Mouse (Mus musculus) brain, embryonic 18.5 days (tissue): ENCODE results near the gene Pcdh11x.
"Not testable (repeated sequence)": the region's sequence is repeated elsewhere in the genome, so short reads cannot be mapped to it uniquely, and the experiment has no call there.

Experiments used
- DNase-seq: peaks from one replicate; pipeline ENCODE4 v3.0.0-alpha.2; 2012; ENCODE audit warnings: low read depth, low spot score

Pcdh11x gene

DNA sequence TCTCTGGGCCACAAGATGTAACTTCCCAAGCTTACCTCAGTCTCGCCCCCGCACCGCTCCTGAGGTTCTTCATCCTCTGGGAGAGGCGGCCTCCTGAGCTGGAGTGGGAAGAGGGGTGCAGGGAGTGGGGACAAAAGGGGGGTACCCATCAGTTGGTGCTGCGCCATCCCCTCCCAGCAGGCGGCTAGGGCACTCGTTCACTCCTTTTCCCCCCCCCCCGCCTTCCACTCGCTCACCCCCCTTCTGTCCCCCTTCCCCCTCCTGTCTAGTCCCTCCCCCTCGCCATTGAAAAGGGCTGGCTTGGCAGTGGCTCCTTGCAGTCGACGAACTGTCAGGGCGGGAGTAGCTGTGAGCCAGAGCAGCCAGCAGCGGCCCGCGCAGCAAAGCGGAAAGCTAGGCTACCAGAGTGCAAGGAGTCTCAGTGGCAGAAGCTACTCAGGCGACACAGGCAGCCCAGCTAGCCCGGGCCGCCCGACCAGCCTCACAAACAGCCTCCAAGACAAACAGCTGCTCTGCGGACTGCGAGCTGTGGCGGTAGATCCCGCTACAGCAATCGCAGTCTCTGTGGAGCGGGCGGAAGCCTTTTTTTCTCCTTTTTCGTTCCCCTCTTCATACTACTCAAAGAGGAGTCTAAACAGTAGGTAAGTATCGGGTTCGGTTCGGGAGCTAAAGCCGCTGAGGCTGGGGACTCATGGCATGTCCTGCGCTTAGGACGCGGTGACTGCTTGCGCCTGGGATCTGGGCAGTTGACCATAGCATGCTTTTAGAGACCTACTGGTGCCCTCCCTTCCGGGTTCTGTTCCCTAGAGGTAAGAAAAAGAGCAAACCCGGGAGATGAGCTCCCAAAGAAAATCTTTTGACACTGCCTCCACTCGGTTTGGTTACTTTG is at the start of gene Pcdh11x:
Gene Pcdh11x (plus strand): TSS at position 249 of the 889 bp plus-strand sequence.
- no peak for DNase-seq

DNA sequence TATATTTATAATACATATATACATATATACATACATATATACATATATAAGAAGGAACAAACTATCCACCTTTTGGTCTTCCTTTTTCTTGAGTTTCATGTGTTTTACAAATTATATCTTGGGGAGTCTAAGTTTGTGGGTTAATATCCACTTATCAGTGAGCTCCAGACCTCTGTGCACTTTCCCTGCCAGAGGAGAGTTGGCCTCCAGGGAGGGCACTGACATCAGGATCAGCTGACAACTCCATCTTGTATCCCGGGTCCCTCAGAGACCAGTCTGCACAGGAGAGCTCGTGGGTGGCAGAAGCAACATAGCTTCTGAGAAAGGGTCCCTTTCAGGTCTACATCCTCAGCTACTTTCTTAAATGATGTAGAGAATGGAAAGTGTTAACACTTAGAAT is 30.0 kb upstream of the Pcdh11x start:
- DNase-seq: no peak

DNA sequence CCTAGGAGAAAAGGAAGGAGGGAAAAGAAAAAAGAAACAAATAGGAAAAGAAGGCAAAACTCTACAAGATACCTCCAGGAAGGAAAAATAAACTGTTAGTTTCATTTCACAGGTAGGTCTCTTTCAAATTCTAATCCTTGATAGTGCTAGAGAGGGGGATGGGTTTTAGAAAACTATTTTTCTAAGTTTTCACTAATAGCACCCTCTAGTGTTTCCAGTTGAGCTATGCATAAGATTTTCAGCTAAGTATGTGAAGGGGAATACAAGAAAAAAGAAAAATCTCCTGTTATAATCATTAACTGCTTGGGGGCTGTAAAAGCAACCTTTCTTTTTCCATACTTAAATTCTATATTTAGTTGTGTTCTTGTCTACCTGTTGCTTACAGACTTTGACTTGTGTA is 4.5 kb upstream of the Pcdh11x start:
- DNase-seq: no peak

DNA sequence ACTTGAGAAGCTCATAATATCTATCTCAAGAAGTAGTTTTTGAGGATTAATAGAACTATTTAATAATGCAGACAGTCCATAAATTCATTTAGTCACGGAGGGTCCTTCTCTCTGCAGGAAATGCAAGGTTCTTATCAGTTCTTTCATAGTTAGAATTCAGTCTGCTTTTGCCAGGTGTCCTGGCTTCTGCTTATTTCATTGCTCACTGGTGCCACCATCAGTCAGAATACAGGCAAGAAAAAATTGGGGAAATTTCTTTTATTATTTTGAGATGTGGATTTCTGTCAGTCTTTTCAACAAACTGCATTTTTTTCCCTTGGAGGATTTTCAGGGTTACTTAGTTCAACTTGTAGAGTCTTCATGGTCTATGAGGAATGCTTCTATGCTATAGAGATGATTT is 2.6 kb upstream of the Pcdh11x start:
- no peak for DNase-seq

DNA sequence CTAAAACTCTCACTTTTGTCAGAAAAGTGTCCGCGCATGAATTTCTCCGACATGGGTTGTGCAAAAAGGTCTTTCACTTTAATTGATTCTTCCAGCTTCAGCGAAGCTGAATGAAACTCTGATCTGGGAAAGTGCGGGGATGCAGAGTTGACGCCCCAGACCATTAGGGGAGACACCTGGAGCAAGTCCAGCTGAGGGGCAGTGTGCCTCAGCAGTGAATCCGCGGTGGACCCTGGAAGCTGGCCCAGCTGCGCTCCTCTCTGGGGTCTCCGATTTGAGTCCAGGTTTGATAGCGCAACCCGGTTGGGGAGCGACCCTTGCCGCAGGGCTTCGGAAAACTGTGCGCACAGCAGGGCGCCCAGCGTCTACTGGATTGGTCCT is 831 bp downstream of the Pcdh11x start:
- DNase-seq: no peak

DNA sequence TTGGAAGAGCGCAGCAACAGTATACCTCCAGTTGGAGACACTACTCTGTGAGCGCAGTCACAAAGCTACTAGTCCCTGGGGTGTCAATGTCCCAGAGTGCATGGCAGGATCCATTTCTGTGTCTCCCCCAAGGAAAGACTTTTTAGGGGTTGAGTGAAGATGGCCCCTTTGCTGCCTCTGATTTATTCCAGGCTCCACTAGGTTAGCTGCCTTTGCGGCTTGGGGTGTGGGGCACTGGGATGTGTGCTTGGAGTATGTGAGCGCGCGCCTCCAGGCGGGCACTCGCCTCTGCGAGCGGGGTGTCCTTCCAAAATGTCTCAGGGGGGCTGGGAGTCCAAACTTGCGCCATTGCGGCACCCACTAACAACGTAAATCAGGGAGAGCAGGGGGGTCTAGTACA is 1.6 kb downstream of the Pcdh11x start:
- DNase-seq: no peak

DNA sequence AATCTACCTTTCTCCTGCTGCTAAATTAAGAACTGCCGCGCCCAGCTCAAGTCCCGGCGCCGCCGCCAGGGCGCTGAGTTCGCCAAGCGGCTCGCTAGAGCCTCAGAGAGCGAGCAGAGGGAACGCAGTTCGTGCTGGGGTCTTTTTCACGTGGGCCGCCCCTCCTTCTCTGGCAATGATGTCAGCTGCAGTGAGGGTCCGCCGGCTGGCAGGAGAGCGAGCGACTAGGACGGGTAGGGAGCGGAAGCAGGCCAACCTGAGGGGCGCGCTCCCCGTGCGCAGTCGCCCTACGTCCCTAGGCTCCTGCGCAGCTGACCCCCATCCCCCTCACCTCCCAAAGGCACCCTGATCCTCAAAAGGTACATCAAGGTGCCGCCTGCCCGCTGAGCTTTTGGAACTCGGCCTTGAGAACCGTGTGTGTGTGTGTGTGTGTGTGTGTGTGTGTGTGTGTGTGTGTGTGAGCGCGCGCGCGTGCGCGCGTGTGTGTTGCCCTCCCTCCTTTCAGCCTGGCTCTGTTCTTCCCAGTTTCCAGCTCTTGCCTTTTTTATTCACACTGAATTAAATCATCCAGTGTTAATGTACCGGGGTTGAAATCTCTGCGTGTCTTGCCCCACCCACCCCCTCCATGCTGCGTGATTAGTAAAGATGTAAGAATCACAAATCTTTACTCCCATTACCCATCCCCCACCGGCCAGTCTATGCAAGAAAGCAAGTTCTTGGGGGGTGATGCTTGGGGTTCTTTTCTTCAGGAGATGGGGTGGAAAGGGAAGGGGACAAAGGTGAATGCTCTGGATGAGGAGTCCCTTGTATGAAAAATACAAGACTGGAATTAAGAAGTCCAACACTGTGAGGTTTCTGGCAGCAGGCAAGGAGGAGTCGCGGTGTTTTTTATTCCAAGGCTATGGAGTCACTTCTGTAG is 3.0 kb downstream of the Pcdh11x start:
- DNase-seq: no peak

DNA sequence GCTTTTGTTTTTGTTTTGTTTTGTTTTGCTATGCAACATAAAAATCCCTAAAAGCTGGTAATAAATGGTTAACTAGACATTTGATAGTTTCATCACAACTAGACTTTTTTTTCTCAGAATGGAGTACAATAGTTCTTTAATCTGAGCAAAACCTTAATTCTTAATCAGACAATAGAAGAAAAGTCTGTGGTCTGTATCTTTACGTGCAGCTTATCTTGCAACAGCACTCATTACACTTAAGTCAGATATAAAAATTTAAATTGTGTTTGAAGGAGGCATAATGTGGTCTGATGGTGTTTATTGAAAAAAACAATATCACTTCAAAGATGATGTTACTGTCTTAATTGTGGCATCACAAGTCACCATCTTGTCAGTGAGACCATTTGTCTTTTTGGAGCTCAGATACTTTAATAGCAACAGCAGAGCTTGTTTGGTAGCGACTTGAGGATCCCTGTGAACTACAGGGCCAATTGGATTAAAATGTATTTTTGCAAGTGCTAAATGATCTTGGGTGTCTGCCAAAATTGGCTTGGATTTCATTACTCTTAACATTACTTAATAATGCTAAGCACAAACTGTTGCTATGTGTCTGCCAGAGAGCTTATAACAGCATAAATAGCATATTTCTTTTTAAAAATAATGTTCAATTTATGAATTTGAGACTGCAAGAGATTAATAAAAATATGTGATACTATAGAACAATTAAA is 11.6 kb downstream of the Pcdh11x start:
- DNase-seq: no peak

DNA sequence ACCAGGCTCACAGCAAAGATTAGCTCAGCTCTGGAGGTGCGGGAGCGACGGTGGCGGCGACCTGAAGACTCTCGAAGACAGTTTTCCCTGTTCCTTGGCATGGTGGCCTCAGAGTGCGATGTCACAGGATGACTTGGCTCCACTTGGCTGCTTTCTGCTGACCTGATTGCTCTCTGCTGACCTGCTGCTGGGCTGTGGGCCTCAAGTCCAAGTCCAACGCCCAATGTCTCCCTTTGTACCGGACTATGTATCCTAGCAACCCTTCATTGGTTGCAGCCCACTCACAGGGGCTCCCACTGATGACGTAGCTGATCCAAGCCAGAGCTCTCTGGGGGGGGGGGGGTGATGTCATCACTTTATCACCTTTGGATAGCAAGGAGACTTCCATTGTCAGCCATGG is 22.9 kb downstream of the Pcdh11x start, which contains the start of gene H2afb3:
Gene H2afb3 (minus strand): TSS at position 101 of the 400 bp plus-strand sequence.
- DNase-seq: not testable (repeated sequence)

DNA sequence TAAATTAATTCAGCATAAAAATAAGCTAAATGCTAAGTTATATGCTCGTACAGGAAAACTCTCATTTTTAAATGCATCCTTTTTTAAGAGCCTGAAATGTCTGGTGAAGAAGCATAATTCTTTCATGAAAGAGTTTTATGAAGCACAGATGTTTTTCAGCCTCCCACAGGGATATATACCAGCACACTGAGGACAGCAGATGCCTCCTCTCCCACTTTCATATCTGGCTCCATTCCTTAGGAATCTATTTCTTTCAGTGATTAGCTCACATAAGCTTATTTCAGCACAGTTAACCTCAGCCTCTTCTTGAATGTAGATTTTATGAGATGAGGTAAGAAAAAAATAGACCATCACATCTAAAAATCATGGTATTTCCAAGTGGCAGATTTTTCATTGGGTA is 176.2 kb downstream of the Pcdh11x start:
- no peak for DNase-seq

DNA sequence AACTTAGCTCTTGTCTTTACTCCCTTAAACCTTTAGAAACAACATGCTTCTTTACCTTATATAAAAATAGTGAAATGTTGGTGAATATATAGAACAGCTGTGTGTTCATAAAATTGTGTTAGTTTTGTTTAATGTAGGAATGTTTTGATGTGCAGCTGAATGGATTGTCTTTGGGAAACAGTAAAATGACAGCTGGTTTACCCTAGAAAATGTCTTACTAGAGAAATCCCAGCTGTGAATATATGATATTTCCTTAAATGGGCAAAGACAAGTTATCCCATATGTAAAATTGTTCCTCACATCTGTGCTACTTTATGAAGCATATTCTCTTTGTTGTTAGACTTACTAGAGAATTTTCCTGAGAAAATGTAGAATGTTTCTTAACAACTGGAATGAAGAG is 196.4 kb downstream of the Pcdh11x start:
- no peak for DNase-seq

DNA sequence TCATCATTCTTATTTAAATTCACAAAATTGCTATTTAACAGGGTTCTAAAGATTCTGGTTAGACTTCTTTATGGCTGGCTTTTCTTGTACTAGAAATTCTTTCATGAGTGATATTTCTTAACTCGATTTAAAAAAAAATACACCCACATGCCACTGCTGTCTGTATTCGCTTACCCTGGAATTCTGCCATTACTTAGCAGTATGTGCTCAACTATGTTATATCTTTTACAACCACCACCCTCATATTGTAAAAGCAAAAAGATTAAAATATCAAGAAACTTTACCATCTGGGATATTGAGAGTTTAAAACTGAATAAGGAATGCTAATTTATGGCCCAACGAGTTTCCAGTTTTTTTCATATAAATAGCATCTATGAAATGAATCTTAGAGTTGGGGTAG is 234.9 kb downstream of the Pcdh11x start:
- no peak for DNase-seq

DNA sequence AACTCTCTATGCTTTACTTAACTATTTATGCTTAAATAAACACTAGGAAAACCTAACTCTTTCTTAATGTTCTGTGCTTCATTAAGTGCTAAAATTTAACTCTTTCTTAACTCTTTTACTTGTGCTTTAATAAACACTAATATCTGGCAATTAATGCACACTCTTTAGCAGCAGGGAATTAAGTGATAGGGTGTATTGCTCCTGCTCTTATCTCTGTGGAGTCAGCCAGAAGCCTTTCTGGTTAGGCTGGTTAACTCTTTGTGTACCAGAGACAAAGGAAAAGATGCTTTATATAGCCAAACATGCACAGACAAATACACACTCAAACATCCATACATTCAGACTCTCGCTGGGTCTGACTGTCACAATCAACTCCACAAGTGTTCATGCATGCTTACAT is 309.2 kb downstream of the Pcdh11x start:
- no peak for DNase-seq

DNA sequence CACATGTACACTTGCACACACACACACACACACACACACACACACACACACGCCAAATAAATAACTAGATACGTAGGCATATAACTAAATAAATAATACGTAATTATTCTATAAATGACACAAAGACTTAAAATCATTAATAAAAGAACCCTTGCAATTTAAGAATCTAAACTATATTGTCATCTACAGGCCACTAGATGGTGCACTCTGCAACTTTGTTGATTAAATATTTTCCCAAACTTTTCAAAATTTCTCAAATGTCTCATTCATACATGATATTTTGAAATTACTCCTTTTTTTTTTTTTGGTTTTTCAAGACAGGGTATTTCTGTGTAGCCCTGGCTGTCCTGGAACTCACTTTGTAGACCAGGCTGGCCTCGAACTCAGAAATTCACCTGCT is 328.4 kb downstream of the Pcdh11x start:
- DNase-seq: no peak

DNA sequence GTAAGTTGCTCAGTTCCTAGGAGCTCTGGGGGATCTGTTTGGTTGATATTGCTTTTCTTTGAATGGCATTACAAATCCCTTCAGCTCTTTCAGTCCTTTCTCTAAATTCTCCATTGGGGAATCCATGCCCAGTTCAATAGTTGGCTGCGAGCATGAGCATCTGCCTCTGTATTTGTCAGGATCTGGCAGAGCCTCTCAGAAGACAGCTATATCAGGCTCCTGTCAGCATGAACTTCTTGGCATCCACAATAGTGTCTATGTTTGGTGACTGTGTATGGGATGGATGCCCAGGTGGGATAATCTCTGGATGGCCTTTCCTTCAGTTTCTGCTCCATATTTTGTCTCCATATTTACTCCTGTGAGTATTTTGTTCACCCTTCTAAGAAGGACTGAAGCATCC is 380.2 kb downstream of the Pcdh11x start:
- not testable (repeated sequence) for DNase-seq

DNA sequence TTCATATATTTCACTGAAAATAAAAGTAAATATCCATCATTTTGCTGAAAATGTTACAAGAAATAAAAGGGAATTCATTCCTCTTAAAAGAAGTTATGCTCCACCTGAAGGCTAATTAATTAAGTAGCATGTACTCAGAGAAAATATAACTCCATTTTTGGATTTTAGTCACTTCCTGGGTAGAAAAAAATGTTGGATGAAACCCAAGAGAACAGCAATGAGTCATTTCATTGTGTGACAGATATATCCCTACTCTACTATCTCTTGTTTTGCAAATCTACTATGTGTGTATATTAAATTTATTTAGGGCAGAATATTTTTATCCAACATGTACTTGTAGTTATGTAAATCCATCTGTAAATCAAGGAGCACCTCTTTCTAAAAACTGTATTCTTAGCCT is 444.1 kb downstream of the Pcdh11x start:
- DNase-seq: no peak

DNA sequence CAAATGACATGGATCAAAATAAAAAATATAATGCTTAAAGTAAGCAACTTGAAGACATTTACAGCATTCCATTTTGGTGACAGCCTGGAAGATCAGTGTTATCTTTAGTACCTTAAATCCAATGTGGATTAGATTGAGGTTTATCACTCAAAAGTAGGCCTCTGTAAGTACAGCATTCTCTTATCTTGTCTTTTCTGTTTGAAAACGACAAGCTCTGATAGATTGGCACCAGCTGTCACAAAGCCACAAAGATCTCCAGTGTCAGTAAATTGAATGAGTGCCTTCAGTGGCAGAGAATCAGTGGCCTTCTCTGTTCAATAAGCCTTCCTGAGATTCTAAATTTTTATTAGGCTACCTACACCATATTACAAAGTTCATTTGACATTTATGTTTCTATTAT is 445.7 kb downstream of the Pcdh11x start:
- DNase-seq: no peak

DNA sequence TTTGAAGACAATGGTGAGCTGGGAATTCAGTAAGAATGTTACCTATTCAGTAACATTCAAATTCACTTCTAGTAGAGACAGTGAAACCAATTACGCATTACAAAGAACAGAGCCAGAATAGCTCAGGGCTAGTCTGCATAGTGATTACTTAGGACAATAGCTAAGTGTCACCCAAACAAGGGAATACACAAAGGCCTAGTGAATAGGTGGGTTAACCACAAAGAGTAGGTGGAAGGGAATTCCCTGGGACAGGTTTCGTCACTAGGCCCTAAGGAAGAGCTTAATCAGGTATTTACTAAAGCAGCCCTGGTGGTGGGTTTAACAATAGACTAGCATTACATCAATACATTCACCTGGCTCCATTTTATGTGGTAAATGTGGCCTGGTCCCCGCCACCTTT is 654.5 kb downstream of the Pcdh11x start:
- no peak for DNase-seq
